Mouse (Mus musculus): ENCODE results near the gene Gm9844. TPM values are rescaled to one million over a fixed set of nuclear protein-coding genes. Genes with fewer than 3 reads are reported as not detected.
A peak's percentile ranks its signal among the peaks of the same experiment; 100 is the strongest.

The Gm9844 gene
- polyA plus RNA-seq, 1 experiment = 43.4 TPM

DNA sequence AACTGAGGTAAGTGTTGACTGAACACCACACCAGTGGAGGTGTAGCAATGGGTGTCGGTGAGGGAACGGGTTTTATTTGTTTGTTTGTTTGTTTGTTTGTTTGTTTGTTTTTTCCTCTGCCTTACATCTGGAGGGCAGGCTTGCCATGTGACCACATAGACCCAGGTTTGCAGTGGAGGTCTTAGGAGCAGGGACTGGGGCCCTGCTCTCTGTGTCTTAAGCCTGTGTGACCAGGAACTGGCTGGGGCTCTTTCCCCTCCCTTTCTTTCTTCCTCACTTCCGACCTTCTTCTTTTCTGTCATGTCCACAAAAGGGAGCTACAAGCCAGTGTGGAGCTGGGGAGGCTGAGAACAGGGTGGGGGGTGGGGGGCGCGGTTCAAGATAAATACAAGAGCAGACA is 35.9 kb downstream of the Gm9844 start:
- Histone ChIP-seq H3K27ac (ENCODE audit: control insufficient read depth, insufficient read depth, low read depth, low read length, poor library complexity) (peak overlapping the region; percentile 79), H3K4me3 (replicated peaks; ENCODE audit: control insufficient read depth, low read depth, low read length) (peak overlapping the region; percentile 64), H3K4me1 (ENCODE audit: control insufficient read depth, insufficient read depth, low read length) (peaks cover 1% of the 10 kb centered on the region; the same call in 1 of the 2 replicates)
- 71% methylated on average over 5 of the region's 5 CpGs for WGBS
- TF ChIP-seq POLR2A (IDR thresholded peaks at IDR 0.05; ENCODE audit: borderline replicate concordance, control insufficient read depth, low read depth, low read length) (no peak), CTCF (IDR thresholded peaks at IDR 0.05; ENCODE audit: control insufficient read depth, insufficient read depth, low read length) (no peak)

DNA sequence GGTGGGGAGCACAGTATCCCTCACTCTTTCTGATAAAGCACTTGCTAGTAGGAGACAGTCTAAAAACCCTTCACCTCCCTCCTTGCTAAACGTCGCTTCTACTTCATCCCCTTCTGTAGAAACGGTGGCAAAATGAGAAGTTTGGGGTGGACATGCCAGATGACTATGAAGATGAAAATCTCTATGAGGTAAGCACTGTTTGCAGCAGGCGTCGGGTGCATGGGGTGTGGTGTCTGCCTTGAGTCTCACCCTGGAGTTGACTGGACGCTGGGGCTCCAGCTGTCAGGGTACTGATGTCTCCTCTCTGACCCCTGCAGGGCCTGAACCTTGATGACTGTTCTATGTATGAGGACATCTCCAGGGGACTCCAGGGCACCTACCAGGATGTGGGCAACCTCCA is 39.1 kb downstream of the Gm9844 start:
- peaks cover 1% of the 10 kb centered on the region; the same call in 1 of the 2 replicates for H3K4me1 ChIP-seq (ENCODE audit: control insufficient read depth, insufficient read depth, low read length)

DNA sequence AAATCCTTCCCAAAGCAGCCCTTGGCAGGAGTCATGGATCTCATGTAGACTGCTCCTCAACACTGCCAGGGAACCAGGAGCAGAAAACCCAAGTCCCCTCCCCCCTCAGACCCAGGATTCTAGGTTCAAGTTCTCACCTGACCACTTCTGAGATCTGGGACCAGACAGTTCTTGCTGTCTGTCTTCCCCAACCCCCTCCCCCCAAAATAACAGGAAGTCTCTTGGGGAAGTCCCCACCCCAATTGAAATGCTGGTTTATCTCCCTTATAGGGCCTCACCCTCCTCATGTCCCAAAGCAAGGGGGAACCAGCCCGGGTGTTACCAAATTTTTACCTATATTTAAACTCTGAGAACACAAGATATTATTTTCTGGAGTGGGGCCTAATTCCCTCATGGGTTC is 39.8 kb downstream of the Gm9844 start:
- H3K4me1 ChIP-seq (ENCODE audit: control insufficient read depth, insufficient read depth, low read length) = peaks cover 4% of the 10 kb centered on the region
- 2% methylated on average over 1 of the region's 1 CpGs for WGBS
- H3K4me3 ChIP-seq (replicated peaks; ENCODE audit: control insufficient read depth, low read depth, low read length) = peak overlapping the region; percentile 69
- no peak for TF ChIP-seq POLR2A (IDR thresholded peaks at IDR 0.05; ENCODE audit: borderline replicate concordance, control insufficient read depth, low read depth, low read length)
- H3K27ac ChIP-seq (ENCODE audit: control insufficient read depth, insufficient read depth, low read depth, low read length, poor library complexity) = peak overlapping the region; percentile 90

More for the DNA sequence above, 39.1 kb downstream of the Gm9844 start:
- TF ChIP-seq CTCF (IDR thresholded peaks at IDR 0.05; ENCODE audit: control insufficient read depth, insufficient read depth, low read length) (no peak), POLR2A (IDR thresholded peaks at IDR 0.05; ENCODE audit: borderline replicate concordance, control insufficient read depth, low read depth, low read length) (no peak)
- WGBS = 31% methylated on average over 6 of the region's 6 CpGs
- H3K27ac ChIP-seq (ENCODE audit: control insufficient read depth, insufficient read depth, low read depth, low read length, poor library complexity) = peak overlapping the region; percentile 76
- H3K4me3 ChIP-seq (replicated peaks; ENCODE audit: control insufficient read depth, low read depth, low read length) = peak overlapping the region; percentile 26

DNA sequence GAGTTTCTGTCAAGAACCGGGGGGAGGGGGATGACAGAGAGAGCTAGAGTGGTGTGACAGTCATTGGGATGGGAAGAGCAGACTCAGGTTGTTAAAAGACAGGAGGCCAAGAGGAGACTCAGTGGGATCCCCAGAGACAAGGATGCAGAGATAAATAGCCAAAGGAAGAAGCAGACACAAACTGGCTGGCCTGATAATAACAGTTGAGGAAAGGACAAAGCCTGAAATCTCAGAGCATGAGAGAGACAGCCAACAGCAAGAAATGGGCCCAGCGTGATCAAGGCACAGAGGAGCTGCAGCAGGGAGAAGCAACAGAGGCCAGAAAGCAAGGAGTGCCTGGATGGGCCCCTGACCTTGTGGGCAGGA is 40.2 kb downstream of the Gm9844 start:
- peak overlapping the region; percentile 90 for H3K27ac ChIP-seq (ENCODE audit: control insufficient read depth, insufficient read depth, low read depth, low read length, poor library complexity)
- 13% methylated on average over 2 of the region's 2 CpGs for WGBS
- peaks cover 4% of the 10 kb centered on the region for H3K4me1 ChIP-seq (ENCODE audit: control insufficient read depth, insufficient read depth, low read length)
- TF ChIP-seq POLR2A (IDR thresholded peaks at IDR 0.05; ENCODE audit: borderline replicate concordance, control insufficient read depth, low read depth, low read length) (no peak), CTCF (IDR thresholded peaks at IDR 0.05; ENCODE audit: control insufficient read depth, insufficient read depth, low read length) (no peak)
- H3K4me3 ChIP-seq (replicated peaks; ENCODE audit: control insufficient read depth, low read depth, low read length) = peak overlapping the region; percentile 69

DNA sequence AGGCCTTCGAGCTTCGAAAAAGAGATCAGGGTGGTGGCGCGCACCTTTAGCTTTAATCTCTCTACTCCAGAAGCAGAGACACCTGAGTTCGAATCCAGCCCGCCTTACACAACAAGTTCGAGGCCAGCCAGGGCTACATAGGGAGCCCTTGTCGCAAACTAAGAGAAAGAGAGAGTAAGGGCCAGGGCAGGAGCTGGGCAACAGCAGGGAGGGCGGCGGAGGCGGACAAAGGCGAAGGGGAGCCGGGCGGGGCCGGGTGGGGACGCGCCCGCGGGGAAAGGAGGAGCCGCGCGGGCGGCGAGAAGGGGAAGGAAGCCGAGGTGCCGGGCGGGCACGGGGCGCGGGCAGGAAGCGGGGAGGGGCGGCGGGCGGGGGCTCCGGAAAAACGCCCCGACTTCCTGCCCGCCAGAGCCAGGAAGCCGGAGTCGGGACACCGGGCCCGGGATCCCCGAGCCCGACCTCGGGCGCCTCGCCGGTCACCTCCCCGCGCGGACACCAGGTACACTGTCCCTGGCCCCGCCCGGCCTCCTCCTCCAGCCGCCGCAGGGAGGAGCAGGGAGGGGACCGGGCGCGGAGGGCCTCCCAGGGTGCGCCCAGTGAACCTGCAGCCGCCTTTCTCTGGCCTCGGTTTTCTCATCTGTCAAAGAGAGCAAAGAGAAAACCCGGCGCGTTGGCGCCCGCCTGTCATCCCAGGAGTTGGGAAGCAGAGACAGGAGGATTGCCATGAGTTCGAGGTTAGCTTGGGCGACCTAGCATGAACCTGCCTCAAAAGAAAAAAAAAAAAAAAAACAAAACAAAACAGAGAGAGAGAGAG is 40.8 kb downstream of the Gm9844 start, which contains the start of gene Arhgef1:
TSS of gene Arhgef1 (plus strand) at position 283 of the 814 bp plus-strand sequence.
- no peak for TF ChIP-seq CTCF (IDR thresholded peaks at IDR 0.05; ENCODE audit: control insufficient read depth, insufficient read depth, low read length)
- TF ChIP-seq POLR2A (IDR thresholded peaks at IDR 0.05; ENCODE audit: borderline replicate concordance, control insufficient read depth, low read depth, low read length) = peak; percentile 50; the same call in 1 of the 2 replicates
- H3K27ac ChIP-seq (ENCODE audit: control insufficient read depth, insufficient read depth, low read depth, low read length, poor library complexity) = peak within 1 kb of the TSS; percentile 99
- peaks cover 4% of the 10 kb centered on the region for H3K4me1 ChIP-seq (ENCODE audit: control insufficient read depth, insufficient read depth, low read length)
- WGBS = 2% methylated on average over 61 of the region's 68 CpGs
- peak within 1 kb of the TSS; percentile 90 for H3K4me3 ChIP-seq (replicated peaks; ENCODE audit: control insufficient read depth, low read depth, low read length)

DNA sequence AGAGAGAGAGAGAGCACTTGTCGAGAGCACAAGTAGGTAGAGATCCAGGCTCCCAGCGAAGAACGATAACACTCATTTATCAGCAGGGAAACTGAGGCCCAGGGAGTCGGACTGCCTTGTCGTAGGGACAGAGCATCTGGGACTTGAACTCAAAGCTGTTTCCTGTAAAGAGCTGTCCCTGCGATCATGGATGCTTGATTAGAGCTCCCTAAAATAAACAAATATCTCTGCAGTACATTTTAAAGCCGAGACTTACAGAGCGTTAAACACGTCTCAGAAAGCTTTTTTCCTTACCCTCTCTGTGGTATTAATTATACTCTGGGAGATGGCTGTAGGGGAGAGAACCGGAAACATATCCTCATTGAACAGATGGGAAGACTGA is 41.4 kb downstream of the Gm9844 start:
- WGBS = under 1% methylated on average over 10 of the region's 10 CpGs
- TF ChIP-seq CTCF (IDR thresholded peaks at IDR 0.05; ENCODE audit: control insufficient read depth, insufficient read depth, low read length) (no peak), POLR2A (IDR thresholded peaks at IDR 0.05; ENCODE audit: borderline replicate concordance, control insufficient read depth, low read depth, low read length) (no peak)
- peaks cover 4% of the 10 kb centered on the region for H3K4me1 ChIP-seq (ENCODE audit: control insufficient read depth, insufficient read depth, low read length)

DNA sequence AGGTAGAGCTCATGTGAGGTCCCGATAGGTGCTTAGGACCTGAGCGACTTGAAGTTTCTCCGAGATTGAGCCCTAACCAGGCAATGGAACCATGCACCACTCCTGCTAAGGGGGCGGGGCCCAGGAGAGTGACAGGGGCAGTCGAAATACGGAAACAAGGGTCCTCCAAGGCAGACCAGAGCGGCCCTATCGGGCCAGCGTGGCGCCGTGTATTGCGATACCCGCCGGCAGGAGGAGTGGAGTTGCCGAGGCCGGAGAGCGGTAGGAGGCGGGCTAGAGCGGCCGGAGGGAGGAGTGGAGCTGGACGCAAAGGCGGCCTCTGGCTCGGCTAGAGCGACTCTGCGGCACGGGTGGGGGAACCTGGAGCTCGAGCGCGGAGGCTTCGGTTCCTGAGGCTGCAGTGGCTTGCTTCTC is 42.1 kb downstream of the Gm9844 start:
- TF ChIP-seq POLR2A (IDR thresholded peaks at IDR 0.05; ENCODE audit: borderline replicate concordance, control insufficient read depth, low read depth, low read length) (peak; percentile 64; the same call in 1 of the 2 replicates), CTCF (IDR thresholded peaks at IDR 0.05; ENCODE audit: control insufficient read depth, insufficient read depth, low read length) (no peak)
- H3K4me1 ChIP-seq (ENCODE audit: control insufficient read depth, insufficient read depth, low read length) = peaks cover 4% of the 10 kb centered on the region
- under 1% methylated on average over 30 of the region's 30 CpGs for WGBS

More for the DNA sequence above, 41.4 kb downstream of the Gm9844 start:
- Histone ChIP-seq H3K27ac (ENCODE audit: control insufficient read depth, insufficient read depth, low read depth, low read length, poor library complexity) (peak overlapping the region; percentile 99), H3K4me3 (replicated peaks; ENCODE audit: control insufficient read depth, low read depth, low read length) (peak overlapping the region; percentile 90)

DNA sequence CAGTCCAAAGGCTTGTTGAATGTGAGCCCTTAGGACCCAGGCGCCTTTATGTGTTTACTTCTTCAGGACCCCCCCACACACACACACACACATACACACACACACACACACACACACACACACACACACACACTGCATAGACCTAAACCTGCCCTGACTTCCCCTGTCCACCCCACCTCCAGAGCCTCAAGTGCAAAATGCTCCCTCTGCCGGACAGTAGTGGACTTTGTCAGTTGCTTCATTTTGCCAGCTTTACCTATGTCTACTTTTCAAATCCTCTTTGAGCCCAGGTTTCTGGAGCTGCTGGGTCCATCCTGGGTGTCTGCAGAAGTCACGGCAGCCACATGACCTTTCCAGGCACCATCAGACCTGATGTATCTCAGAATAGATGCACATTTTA is 42.9 kb downstream of the Gm9844 start:
- 13% methylated on average over 3 of the region's 3 CpGs for WGBS
- Histone ChIP-seq H3K27ac (ENCODE audit: control insufficient read depth, insufficient read depth, low read depth, low read length, poor library complexity) (no peak overlapping the region), H3K4me3 (replicated peaks; ENCODE audit: control insufficient read depth, low read depth, low read length) (peak overlapping the region; percentile 13), H3K4me1 (ENCODE audit: control insufficient read depth, insufficient read depth, low read length) (peaks cover 4% of the 10 kb centered on the region)
- TF ChIP-seq POLR2A (IDR thresholded peaks at IDR 0.05; ENCODE audit: borderline replicate concordance, control insufficient read depth, low read depth, low read length) (no peak), CTCF (IDR thresholded peaks at IDR 0.05; ENCODE audit: control insufficient read depth, insufficient read depth, low read length) (peak; percentile 85)

More for the DNA sequence above, 42.1 kb downstream of the Gm9844 start:
- Histone ChIP-seq H3K4me3 (replicated peaks; ENCODE audit: control insufficient read depth, low read depth, low read length) (peak overlapping the region; percentile 90), H3K27ac (ENCODE audit: control insufficient read depth, insufficient read depth, low read depth, low read length, poor library complexity) (peak overlapping the region; percentile 62)

Data from bone marrow, adult 2 months (tissue).